Mouse (Mus musculus): ENCODE results near the gene Sgpl1.

The Sgpl1 gene

DNA sequence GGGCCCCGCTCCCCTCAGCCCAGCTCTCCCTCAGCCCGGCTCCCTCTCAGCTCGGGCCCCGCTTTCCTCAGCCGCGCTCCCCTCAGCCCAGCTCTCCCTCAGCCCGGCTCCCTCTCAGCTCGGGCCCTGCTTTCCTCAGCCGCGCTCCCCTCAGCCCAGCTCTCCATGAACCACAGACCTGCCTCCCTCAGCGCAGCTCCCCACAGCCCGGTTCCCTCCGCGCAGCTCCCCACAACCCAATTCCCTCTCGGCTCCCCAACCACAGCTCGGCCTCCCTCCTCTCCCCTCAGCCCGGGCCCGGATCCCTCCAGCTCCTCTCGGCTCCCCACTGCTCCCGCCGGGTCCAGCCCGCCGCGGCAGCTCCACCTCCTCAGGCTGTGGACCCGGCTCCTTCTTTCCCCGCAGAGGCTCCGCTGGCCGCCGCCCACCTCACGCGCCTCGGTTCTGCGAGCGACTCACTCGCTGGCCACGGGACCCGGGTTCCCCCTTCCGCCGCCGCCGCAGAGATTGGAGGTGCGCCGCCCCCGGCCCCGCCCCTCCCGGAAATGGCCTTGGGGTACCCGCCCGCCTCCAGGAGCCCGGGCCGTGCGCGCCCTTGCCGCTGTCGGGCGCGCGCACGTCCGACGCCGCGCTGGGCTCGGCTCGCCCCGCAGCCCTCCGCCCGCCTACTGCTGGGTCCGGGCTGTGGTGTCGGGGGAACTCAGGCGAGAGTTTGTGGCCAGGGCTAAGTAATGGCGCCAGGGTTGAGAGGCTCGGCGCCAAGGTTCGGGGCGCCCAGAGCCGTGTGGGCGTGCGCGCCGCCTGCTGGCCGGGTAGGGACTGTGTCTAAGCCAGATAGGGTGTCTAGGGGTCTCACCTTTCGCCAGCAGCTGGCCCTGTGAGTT, at the start of gene Sgpl1:
Gene Sgpl1, minus strand, starts transcription at position 547 of the 884 bp plus-strand sequence.
- peak; percentile 92 to 96 for DNase-seq

- no peak for DNase-seq
These were observed 48.3 kb upstream of the Sgpl1 start for GRCm38 (mm10) chr10:61195718-61196291.

GRCm38 (mm10) chr10:61195216-61195615, 47.7 kb upstream of the Sgpl1 start:
- DNase-seq, result no peak

- DNase-seq, result no peak
These were observed 47.1 kb upstream of the Sgpl1 start for GRCm38 (mm10) chr10:61194611-61195010.

GRCm38 (mm10) chr10:61188010-61188409, 40.5 kb upstream of the Sgpl1 start:
- no peak for DNase-seq

DNA sequence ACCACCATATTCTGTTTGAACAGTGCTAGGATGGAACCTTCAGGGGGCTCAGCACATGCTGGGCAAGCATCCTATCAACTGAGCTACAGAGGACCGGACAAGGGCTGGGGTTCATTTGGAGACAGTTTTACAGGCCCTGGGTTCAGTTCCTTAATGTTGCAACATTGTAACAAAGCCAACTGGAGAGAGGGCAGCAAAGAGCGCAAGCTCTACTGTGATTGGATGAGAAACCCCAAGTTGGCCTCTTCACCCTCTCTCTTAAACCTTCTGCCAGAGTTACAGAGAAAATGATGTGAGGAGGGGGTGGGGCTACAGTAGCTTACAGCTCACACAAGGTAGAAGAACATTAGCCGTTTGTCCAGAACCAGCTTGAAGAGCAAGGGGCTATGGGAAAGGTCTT, 39.5 kb upstream of the Sgpl1 start:
- DNase-seq, result peak in 1 of 2 experiments; percentile 8

- no peak for DNase-seq
These were observed 32.4 kb upstream of the Sgpl1 start for GRCm38 (mm10) chr10:61179927-61180326.

DNA sequence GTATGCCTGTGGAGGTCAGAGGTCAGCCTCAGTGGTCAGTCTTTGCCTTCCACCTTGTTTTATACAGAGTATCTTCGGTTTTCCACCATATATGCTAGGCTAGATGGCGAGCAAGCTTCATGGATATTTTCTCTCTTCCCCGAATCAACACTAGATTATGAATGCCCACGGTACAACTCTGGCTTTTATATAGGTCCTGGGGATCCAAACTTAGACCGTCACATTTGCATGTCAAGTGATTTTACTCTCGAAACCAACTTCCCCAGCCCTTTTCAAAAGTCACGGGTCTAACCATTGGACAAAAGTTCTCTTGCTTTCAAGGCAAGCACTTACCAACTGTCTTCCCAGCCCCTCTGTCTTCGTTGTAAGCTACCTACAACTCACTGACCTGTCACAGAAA, 31.2 kb upstream of the Sgpl1 start:
- no peak for DNase-seq

DNA sequence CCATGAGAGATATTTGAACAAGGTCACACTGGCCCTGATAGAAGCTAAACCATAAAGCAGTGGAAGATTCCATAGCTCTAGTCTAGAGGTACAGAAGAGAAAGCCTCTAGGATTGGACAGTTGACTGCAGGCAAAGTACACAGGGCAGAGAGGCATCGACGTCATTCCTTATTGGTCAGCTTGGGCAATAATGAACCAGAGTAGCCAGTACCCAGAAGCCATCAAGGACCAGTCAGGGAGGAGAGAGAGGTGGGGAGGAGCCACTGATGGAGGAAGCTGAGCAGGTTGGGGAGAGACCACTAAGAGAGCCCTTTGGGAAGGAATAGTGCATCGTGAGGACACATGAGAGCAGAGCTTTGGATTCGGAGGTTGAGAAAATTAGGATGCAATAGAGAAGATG, 30.2 kb upstream of the Sgpl1 start:
- DNase-seq, result no peak

DNA sequence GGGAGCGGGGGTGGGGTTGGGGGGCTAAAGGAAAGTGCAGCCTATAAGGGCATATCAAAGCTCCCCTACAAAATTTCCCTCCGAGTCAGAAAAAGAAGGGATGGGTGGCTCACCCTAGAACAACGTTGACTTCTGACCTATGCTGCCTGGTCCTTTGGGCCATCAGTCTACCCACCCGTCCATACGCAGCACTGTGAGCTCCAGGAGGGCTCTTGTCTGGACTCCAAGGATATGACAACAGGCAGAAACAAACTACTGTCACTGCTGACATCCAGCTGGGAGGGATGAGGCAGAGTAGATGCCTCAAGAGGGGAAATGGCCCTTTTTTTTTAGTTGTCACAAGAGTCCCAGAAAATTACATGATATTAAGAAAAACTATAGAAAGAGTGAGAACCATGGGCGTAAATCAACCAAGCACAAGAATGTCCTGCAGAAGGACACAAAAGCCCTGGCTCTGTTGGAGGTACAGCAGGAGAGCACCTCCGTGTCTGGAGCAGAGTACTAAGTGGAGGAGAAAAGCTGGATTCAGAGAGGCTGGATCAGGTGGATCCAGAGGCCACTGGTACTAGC, 28.8 kb upstream of the Sgpl1 start:
- DNase-seq, result no peak

- DNase-seq, result no peak
These were observed 28.1 kb upstream of the Sgpl1 start for GRCm38 (mm10) chr10:61175442-61176204.

GRCm38 (mm10) chr10:61174711-61175441, 27.4 kb upstream of the Sgpl1 start:
- DNase-seq, result no peak

DNA sequence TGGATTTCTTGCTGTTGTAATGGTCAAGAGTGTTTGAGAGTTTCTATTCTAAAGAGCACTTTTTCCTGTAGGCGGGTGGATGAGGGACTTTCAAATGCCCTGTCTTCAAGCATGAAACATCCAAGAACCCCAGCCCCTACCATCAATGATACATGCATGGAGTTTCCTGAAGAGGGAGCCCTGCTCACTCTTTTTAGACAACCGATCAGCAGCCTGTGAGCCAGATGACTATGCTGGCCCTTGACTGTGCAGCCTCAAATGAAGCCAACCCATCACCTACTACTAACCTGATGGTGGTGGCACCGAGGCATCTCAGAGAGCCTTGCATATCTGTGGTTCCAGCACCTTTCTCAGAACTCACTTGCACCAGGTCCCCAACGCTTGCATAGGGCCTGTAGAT, 25.0 kb upstream of the Sgpl1 start:
- DNase-seq, result no peak

GRCm38 (mm10) chr10:61171654-61172053, 24.2 kb upstream of the Sgpl1 start, which contains the start of gene Tbata:
Gene Tbata (plus strand): TSS chr10:61171954.
- no peak for DNase-seq

DNA sequence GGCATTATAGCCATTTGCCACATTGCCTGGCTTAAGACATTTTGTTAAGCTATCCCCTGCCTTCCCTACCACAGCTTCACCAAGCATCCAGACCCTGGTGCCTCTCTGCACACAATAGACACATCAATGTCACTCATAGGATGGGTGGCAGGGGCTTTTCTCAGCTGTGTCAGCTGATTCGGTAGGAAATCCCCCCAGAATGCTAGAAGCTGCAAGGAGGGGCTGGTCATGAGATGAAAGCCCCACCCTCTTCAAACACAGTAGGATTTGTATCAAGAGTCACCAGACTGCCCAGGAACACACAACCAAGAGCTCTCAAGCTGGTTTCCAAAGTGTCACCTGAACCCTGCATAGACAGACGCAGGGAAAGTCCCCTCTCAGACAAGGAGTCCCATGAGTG, 20.9 kb upstream of the Sgpl1 start:
- DNase-seq, result no peak

DNA sequence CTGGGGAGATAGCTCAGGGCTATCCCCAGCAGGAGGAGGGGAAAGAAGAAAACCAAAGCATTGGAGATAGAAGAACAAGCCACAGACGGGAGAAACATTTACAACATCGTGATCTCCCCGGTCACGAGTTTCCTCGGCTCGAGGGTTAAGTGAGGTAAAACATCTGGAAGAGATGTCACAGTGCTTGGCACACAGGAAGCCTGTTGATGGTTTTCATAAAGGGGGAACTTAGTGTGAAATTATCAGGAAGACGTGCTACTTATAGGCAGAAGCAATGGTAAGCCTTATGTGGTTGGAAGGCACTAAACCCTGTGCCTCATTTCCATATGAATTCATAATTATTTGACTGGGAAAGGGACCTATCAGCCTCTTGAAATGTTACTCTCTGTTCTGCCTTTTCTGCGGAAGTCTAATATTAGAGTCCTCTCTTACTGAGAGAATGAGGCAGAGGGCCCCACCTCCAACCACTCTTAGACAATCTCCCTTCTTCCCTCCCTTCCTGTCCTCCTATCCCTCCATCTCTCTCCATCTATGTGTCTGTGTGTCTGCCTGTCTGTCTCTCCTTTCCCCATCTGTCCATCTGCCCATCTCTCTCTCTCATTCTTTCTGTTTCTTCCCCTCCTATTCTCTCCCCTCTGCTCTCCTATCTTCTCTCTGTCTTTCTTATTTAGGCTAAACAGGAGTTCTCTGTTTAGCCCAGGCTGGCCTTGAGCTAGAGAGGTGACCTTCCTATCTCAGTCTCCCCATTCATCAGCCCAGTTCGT, 20.0 kb upstream of the Sgpl1 start:
- no peak for DNase-seq

GRCm38 (mm10) chr10:61162366-61162765, 14.9 kb upstream of the Sgpl1 start:
- peak; percentile 13 to 30 for DNase-seq

DNA sequence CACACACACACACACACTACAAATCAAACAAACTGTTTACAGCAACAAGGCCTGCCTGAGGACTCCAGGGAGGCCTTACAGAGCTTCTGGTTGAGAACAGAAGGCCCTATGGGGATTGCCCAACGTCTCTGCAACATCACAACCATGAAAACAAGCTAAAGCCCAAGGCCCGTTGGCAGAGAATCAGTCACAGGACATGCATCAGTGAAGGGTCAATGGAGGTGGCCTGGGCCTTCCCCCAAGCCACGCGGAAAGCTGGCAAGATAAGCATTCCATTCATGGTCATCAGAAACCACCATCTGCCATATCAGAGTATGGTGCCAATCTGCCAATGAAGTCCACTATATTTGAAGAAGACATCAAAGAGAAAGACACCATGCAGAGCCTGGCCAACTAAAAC, 13.2 kb upstream of the Sgpl1 start:
- DNase-seq, result no peak

GRCm38 (mm10) chr10:61160089-61160488, 12.6 kb upstream of the Sgpl1 start:
- DNase-seq, result no peak

DNA sequence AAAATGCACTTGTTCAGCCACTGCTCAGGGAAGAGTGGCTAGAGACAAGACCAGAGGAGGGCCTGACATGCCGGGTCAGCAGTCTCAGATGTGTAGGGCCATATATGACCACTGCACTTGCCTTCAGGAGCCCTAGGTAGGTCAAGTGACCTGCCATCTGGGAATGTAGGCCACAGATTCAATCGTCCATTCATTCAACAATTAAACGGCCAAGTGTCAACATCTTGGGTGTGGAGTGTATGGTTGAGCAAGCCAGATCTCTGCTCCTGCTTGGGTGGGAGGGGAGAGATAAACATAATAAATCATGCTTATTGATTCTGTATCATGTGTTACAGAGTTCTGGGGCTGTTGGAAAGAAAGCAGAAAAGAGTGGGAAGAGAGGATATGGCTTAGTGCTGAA, 11.1 kb upstream of the Sgpl1 start:
- DNase-seq, result no peak

- DNase-seq, result no peak
These were observed 8.9 kb upstream of the Sgpl1 start for GRCm38 (mm10) chr10:61156453-61156852.

DNA sequence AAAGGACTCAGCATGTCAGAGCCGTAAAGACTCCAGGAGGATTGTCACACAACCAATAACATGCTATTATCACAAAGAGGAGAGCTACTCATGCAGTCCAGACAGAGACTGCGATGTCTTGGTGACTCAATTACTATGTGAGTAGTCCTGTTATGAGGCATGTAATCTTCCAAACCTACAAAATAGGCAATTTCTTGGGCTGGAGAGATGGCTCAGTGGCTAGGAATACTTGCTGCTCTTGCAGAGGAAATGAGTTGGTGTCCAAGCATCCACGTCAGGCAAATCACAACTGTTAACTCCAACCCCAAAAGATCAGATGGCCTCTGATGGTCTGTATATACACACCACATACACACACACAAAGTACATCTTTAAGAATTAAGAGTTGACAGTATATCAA, 8.1 kb upstream of the Sgpl1 start:
- DNase-seq, result no peak

All from kidney, postnatal 36 days (tissue).